Mouse (Mus musculus) embryonic fibroblast, embryonic 13.5 days (primary cell): ENCODE measurements at regions not wholly inside any gene's neighbourhood (a gene's known extent, or its start where the extent isn't known, plus 50 kb on each side); places are given as distances from the start of the nearest gene placed in this dataset.

Source experiments
- CTCF ChIP-seq: IDR thresholded peaks from 2 replicates; pipeline ENCODE4 v1.5.1; 2011; ENCODE audit warnings: mild to moderate bottlenecking, control low read depth, low read length, moderate library complexity, borderline replicate concordance; ENCODE audit not compliant: insufficient read depth
- POLR2A ChIP-seq: IDR thresholded peaks from 2 replicates; pipeline ENCODE4 v1.6.1; 2011; ENCODE audit warnings: low read depth, mild to moderate bottlenecking, control low read depth, low read length, moderate library complexity

DNA sequence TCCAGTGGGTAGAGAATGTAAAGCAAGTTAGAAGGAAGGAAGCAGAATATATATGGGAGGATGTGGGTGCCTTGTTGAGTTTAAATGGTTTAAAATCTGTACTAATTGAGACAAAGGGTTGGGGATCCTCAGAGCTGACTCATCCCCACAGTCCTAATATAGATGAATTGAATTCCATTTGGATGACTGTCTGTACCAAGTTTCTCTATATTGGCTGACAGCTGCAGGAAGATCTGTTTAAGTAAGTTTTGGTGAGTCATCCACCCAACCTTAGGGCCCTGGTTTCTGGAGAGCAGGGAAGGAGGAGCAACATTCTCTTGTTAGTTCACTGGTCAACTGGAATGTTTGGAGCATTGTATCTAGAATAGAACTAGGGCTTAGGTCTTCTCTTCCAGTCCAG, 199.9 kb upstream of the Cadps start:
- TF ChIP-seq CTCF (no peak), POLR2A (no peak)
